Mouse (Mus musculus) heart, adult 8-10 months (tissue): ENCODE measurements at regions not wholly inside any gene's neighbourhood (a gene's known extent, or its start where the extent isn't known, plus 50 kb on each side); places are given as distances from the start of the nearest gene placed in this dataset.

Experiments used
- DNase-seq: peaks from one replicate; pipeline ENCODE4 v3.0.0; 2022; ENCODE audit warnings: low spot score

GRCm38 (mm10) chr17:87531411-87532157 is 84.8 kb upstream of the Calm2 start:
- DNase-seq: peak; percentile 76

- DNase-seq: peak; percentile 42
Observed at GRCm38 (mm10) chr17:87532158-87532545, 85.4 kb upstream of the Calm2 start.

GRCm38 (mm10) chr17:87532762-87533161 is 86.0 kb upstream of the Calm2 start:
- DNase-seq: no peak

GRCm38 (mm10) chr17:87549568-87549967 is 86.2 kb upstream of the Epcam start:
- no peak for DNase-seq

- DNase-seq: no peak
Observed at GRCm38 (mm10) chr17:87550518-87551164, 85.1 kb upstream of the Epcam start.

GRCm38 (mm10) chr17:87554561-87554960 is 81.2 kb upstream of the Epcam start:
- no peak for DNase-seq

GRCm38 (mm10) chr17:87558419-87558818 is 77.4 kb upstream of the Epcam start:
- DNase-seq: no peak

GRCm38 (mm10) chr17:87559641-87560040 is 76.1 kb upstream of the Epcam start:
- no peak for DNase-seq

- DNase-seq: no peak
Observed at GRCm38 (mm10) chr17:87560923-87561322, 74.9 kb upstream of the Epcam start.

- no peak for DNase-seq
Observed at GRCm38 (mm10) chr17:87563375-87563774, 72.4 kb upstream of the Epcam start.

- DNase-seq: no peak
Observed at GRCm38 (mm10) chr17:87565631-87566030, 70.1 kb upstream of the Epcam start.

- DNase-seq: no peak
Observed at GRCm38 (mm10) chr17:87566296-87566695, 69.5 kb upstream of the Epcam start.

GRCm38 (mm10) chr17:87566996-87567395 is 68.8 kb upstream of the Epcam start:
- DNase-seq: no peak

- no peak for DNase-seq
Observed at GRCm38 (mm10) chr17:87567475-87567874, 68.3 kb upstream of the Epcam start.

GRCm38 (mm10) chr17:87569981-87570380 is 65.8 kb upstream of the Epcam start:
- DNase-seq: no peak

GRCm38 (mm10) chr17:87570676-87571344 is 65.0 kb upstream of the Epcam start:
- DNase-seq: no peak

GRCm38 (mm10) chr17:87571345-87571932 is 64.3 kb upstream of the Epcam start:
- peak; percentile 95 for DNase-seq

GRCm38 (mm10) chr17:87583575-87583974 is 52.2 kb upstream of the Epcam start:
- no peak for DNase-seq

- DNase-seq: no peak
Observed at GRCm38 (mm10) chr17:87585355-87585754, 50.4 kb upstream of the Epcam start.
